13 mouse cellular contexts compared by ENCODE assay signal in genomic region chr12:75647663-75648062, GRCm38 (mm10). TPM values are rescaled to one million over a fixed set of nuclear protein-coding genes. Genes with fewer than 3 reads are reported as not detected.
A peak's percentile ranks its signal among the peaks of the same experiment; 100 is the strongest.
DNase-seq lines count a peak whose midpoint lies in the region; ATAC-seq and TF ChIP-seq lines count a peak whose summit lies in the region.
"Had no signal": no experiment of that assay in that cellular context is flagged by ENCODE, and none has a peak within 500 bp of the region (broad histone marks: within the 10 kb centered on the region; RNA-seq: fewer than 3 reads in every experiment).

No protein-coding gene starts in this region.

- no peaks in the 10 kb centered on the region for H3K4me1 ChIP-seq in kidney, postnatal 0 days (replicated peaks; ENCODE audit: insufficient read depth, low read length)
- 0 out of 2 replicates have a peak, but pooled peaks cover 4% of the 10 kb centered on the region for H3K4me1 ChIP-seq in kidney, embryonic 16.5 days (ENCODE audit: insufficient read depth, low read length)
- no peaks in the 10 kb centered on the region for H3K4me1 ChIP-seq in lung, postnatal 0 days (ENCODE audit: insufficient read depth, low read depth, low read length)
- H3K4me1 ChIP-seq in stomach, postnatal 0 days (replicated peaks; ENCODE audit: control insufficient read depth, insufficient read depth) = no peaks in the 10 kb centered on the region
- H3K4me1 ChIP-seq: liver, embryonic 13.5 days had no signal

- no peaks in the 10 kb centered on the region for H3K9me3 ChIP-seq in kidney, postnatal 0 days (replicated peaks; ENCODE audit: low read length)
- no peaks in the 10 kb centered on the region for H3K9me3 ChIP-seq in kidney, embryonic 16.5 days (ENCODE audit: low read length)
- no peaks in the 10 kb centered on the region for H3K9me3 ChIP-seq in lung, postnatal 0 days (ENCODE audit: low read length)
- H3K9me3 ChIP-seq in stomach, postnatal 0 days (ENCODE audit: control insufficient read depth, low read length) = no peaks in the 10 kb centered on the region
- H3K9me3 ChIP-seq: heart, embryonic 12.5 days; liver, embryonic 13.5 days had no signal

- H3K9ac ChIP-seq in kidney, postnatal 0 days (ENCODE audit: low read depth, low read length) = no peak overlapping the region
- no peak overlapping the region for H3K9ac ChIP-seq in kidney, embryonic 16.5 days (replicated peaks; ENCODE audit: low read length)
- H3K9ac ChIP-seq in lung, postnatal 0 days (replicated peaks; ENCODE audit: low read depth) = no peak overlapping the region
- H3K9ac ChIP-seq in stomach, postnatal 0 days (ENCODE audit: low read length) = no peak overlapping the region
- H3K9ac ChIP-seq: heart, embryonic 12.5 days; liver, embryonic 13.5 days had no signal

- H3K4me3 ChIP-seq in gastrocnemius, adult 2 months = no peak overlapping the region
- no peak overlapping the region for H3K4me3 ChIP-seq in kidney, postnatal 0 days (replicated peaks; ENCODE audit: low read depth, low read length)
- H3K4me3 ChIP-seq in kidney, embryonic 16.5 days (ENCODE audit: low read length) = no peak overlapping the region
- H3K4me3 ChIP-seq in lung, postnatal 0 days (ENCODE audit: low read depth, low read length) = no peak overlapping the region
- no peak overlapping the region for H3K4me3 ChIP-seq in stomach, postnatal 0 days (ENCODE audit: low read depth, low read length)
- H3K4me3 ChIP-seq: heart, embryonic 12.5 days; liver, embryonic 13.5 days had no signal

- intact Hi-C loops in gastrocnemius, adult 2 months (cut with DNase I) = no loop called here

- no peak for DNase-seq in gastrocnemius, adult 2 months
- DNase-seq in gastrocnemius, adult 18-20 months (ENCODE audit: low spot score) = no peak
- DNase-seq in kidney, postnatal 0 days (ENCODE audit: low spot score) = no peak
- no peak for DNase-seq in lung, postnatal 0 days (ENCODE audit: low spot score)
- DNase-seq in lung, postnatal 25 days (ENCODE audit: low spot score) = no peak
- DNase-seq in stomach, postnatal 0 days (ENCODE audit: low spot score) = no peak
- DNase-seq in cerebellum, postnatal 14 days = no peak
- DNase-seq: cerebellum, adult 11 months; heart, postnatal 10 days; liver, embryonic 13.5 days had no signal

- H3K27ac ChIP-seq in gastrocnemius, adult 2 months = no peak overlapping the region
- H3K27ac ChIP-seq in kidney, postnatal 0 days = no peak overlapping the region
- H3K27ac ChIP-seq in kidney, embryonic 16.5 days (ENCODE audit: low read length) = no peak overlapping the region
- no peak overlapping the region for H3K27ac ChIP-seq in lung, postnatal 0 days (ENCODE audit: low read length)
- no peak overlapping the region for H3K27ac ChIP-seq in stomach, postnatal 0 days (replicated peaks)
- H3K27ac ChIP-seq: liver, embryonic 13.5 days had no signal

- no peaks in the 10 kb centered on the region for H3K36me3 ChIP-seq in kidney, postnatal 0 days (ENCODE audit: insufficient read depth, low read length)
- no peaks in the 10 kb centered on the region for H3K36me3 ChIP-seq in kidney, embryonic 16.5 days (ENCODE audit: insufficient read depth, low read length)
- no peaks in the 10 kb centered on the region for H3K36me3 ChIP-seq in lung, postnatal 0 days (ENCODE audit: insufficient read depth, low read length)
- H3K36me3 ChIP-seq in stomach, postnatal 0 days (ENCODE audit: control insufficient read depth, insufficient read depth, low read length) = no peaks in the 10 kb centered on the region

- TF ChIP-seq CTCF in gastrocnemius, adult 2 months (IDR thresholded peaks at IDR 0.05) = peak; percentile 43
- TF ChIP-seq CTCF in kidney, postnatal 0 days (IDR thresholded peaks at IDR 0.05; ENCODE audit: low read depth) = peak; percentile 40
- TF ChIP-seq CTCF in lung, postnatal 0 days (IDR thresholded peaks at IDR 0.05) = peak; percentile 37; the same call in 1 of the 2 replicates
- TF ChIP-seq CTCF in stomach, postnatal 0 days (IDR thresholded peaks at IDR 0.05; ENCODE audit: low read depth) = peak; percentile 51

- H3K4me2 ChIP-seq in kidney, postnatal 0 days (ENCODE audit: low read length) = no peak overlapping the region
- no peak overlapping the region for H3K4me2 ChIP-seq in kidney, embryonic 16.5 days (replicated peaks; ENCODE audit: low read depth, low read length)
- H3K4me2 ChIP-seq in lung, postnatal 0 days (replicated peaks; ENCODE audit: low read depth, low read length) = no peak overlapping the region
- H3K4me2 ChIP-seq in stomach, postnatal 0 days (replicated peaks; ENCODE audit: low read depth) = no peak overlapping the region
- H3K4me2 ChIP-seq: heart, embryonic 12.5 days; liver, embryonic 13.5 days; midbrain, embryonic 11.5 days had no signal

- ATAC-seq in kidney, postnatal 0 days (replicated peaks; ENCODE audit: low FRiP score, low read depth) = no peak
- ATAC-seq in kidney, embryonic 16.5 days (ENCODE audit: low FRiP score, low TSS enrichment) = no peak
- no peak for ATAC-seq in lung, postnatal 0 days
- no peak for ATAC-seq in stomach, postnatal 0 days (ENCODE audit: low FRiP score, low TSS enrichment)

- no peaks in the 10 kb centered on the region for H3K27me3 ChIP-seq in kidney, postnatal 0 days (ENCODE audit: insufficient read depth, low read length)
- H3K27me3 ChIP-seq in kidney, embryonic 16.5 days (ENCODE audit: insufficient read depth, low read length) = no peaks in the 10 kb centered on the region
- H3K27me3 ChIP-seq in lung, postnatal 0 days (replicated peaks; ENCODE audit: insufficient read depth, low read length) = no peaks in the 10 kb centered on the region
- H3K27me3 ChIP-seq in stomach, postnatal 0 days (ENCODE audit: control insufficient read depth, insufficient read depth, low read length) = no peaks in the 10 kb centered on the region
- H3K27me3 ChIP-seq: heart, embryonic 12.5 days; liver, embryonic 13.5 days had no signal

- TF ChIP-seq EP300 in lung, postnatal 0 days (IDR thresholded peaks at IDR 0.05) = no peak
- TF ChIP-seq EP300 in stomach, postnatal 0 days (optimal IDR thresholded peaks at IDR 0.05) = no peak

- 90% methylated on average over 2 of the region's 2 CpGs for WGBS in kidney, postnatal 0 days
- WGBS in kidney, embryonic 16.5 days = 89% methylated on average over 2 of the region's 2 CpGs
- 75% methylated on average over 2 of the region's 2 CpGs for WGBS in lung, postnatal 0 days
- 84% methylated on average over 2 of the region's 2 CpGs for WGBS in stomach, postnatal 0 days

RNA-seq across cellular contexts. Expression of gene Wdr89, which starts 21.7 kb away (rescaled TPM):
- total RNA-seq in gastrocnemius, adult 2 months (2021) = 1 to 10 TPM; 1.9 to 2.8 TPM
- 1 to 10 TPM; 2.1 to 2.7 TPM for total RNA-seq in gastrocnemius, adult 18-20 months (2021)
- 9.9 and 10.6 TPM in 2 replicates for polyA plus RNA-seq in kidney, postnatal 0 days (2015; fragmentation: Nextera tagmentation; extraction: Ambion mirVana)
- polyA plus RNA-seq in kidney, embryonic 16.5 days (2015; fragmentation: Nextera tagmentation; extraction: Ambion mirVana) = 11.9 and 15.0 TPM in 2 replicates
- polyA plus RNA-seq in lung, postnatal 0 days (2015; fragmentation: Nextera tagmentation; extraction: Ambion mirVana) = 3.5 and 4.0 TPM in 2 replicates
- 5.9 and 6.1 TPM in 2 replicates for polyA plus RNA-seq in stomach, postnatal 0 days (2015; fragmentation: Nextera tagmentation; extraction: Ambion mirVana)

RNA-seq across cellular contexts. Expression of gene Ppp2r5e, which starts 51.6 kb away (rescaled TPM):
- total RNA-seq in gastrocnemius, adult 2 months (2021) = 10 to 100 TPM; 32.2 to 34.3 TPM
- total RNA-seq in gastrocnemius, adult 18-20 months (2021) = 10 to 100 TPM; 30.9 to 34.1 TPM
- polyA plus RNA-seq in kidney, postnatal 0 days (2015; fragmentation: Nextera tagmentation; extraction: Ambion mirVana) = 12.7 and 16.0 TPM in 2 replicates
- 10.1 and 11.8 TPM in 2 replicates for polyA plus RNA-seq in kidney, embryonic 16.5 days (2015; fragmentation: Nextera tagmentation; extraction: Ambion mirVana)
- 13.3 and 15.6 TPM in 2 replicates for polyA plus RNA-seq in lung, postnatal 0 days (2015; fragmentation: Nextera tagmentation; extraction: Ambion mirVana)
- polyA plus RNA-seq in stomach, postnatal 0 days (2015; fragmentation: Nextera tagmentation; extraction: Ambion mirVana) = 8.3 and 8.9 TPM in 2 replicates
